34 mouse cellular contexts compared by ENCODE assay signal in genomic region chr4:134344620-134345019, GRCm38 (mm10). TPM values are rescaled to one million over a fixed set of nuclear protein-coding genes. Genes with fewer than 3 reads are reported as not detected.
DNase-seq lines count a peak whose midpoint lies in the region; ATAC-seq and TF ChIP-seq lines count a peak whose summit lies in the region.
"Had no signal": no experiment of that assay in that cellular context is flagged by ENCODE, and none has a peak within 500 bp of the region (broad histone marks: within the 10 kb centered on the region; RNA-seq: fewer than 3 reads in every experiment).

No protein-coding gene starts in this region.

- no peak overlapping the region for H3K4me2 ChIP-seq in kidney, postnatal 0 days (ENCODE audit: low read length)
- no peak overlapping the region for H3K4me2 ChIP-seq in CH12.LX (ENCODE audit: insufficient read depth, low read depth, poor library complexity, severe bottlenecking)
- H3K4me2 ChIP-seq in neural tube, embryonic 15.5 days, result no peak overlapping the region
- H3K4me2 ChIP-seq: embryonic facial prominence, embryonic 12.5 days; forebrain, embryonic 15.5 days; hindbrain, embryonic 15.5 days; liver, embryonic 15.5 days; midbrain, embryonic 13.5 days had no signal

- H3K9me3 ChIP-seq in kidney, postnatal 0 days (replicated peaks; ENCODE audit: low read length), result no peaks in the 10 kb centered on the region
- H3K9me3 ChIP-seq in CH12.LX (replicated peaks; ENCODE audit: low read length), result peaks cover 2% of the 10 kb centered on the region
- H3K9me3 ChIP-seq in neural tube, embryonic 15.5 days (replicated peaks), result no peaks in the 10 kb centered on the region
- H3K9me3 ChIP-seq: embryonic facial prominence, embryonic 12.5 days; forebrain, embryonic 15.5 days; heart, embryonic 13.5 days; hindbrain, embryonic 15.5 days; liver, embryonic 15.5 days; midbrain, embryonic 13.5 days had no signal

- peak; percentile 21; the same call in 1 of the 2 replicates for TF ChIP-seq CTCF in kidney, postnatal 0 days (IDR thresholded peaks at IDR 0.05; ENCODE audit: low read depth)
- peak in 1 of 2 experiments; percentile 47; a peak in 2 of 4 replicates for TF ChIP-seq CTCF in CH12.LX (conservative IDR thresholded peaks at IDR 0.05 in 1 of 2, IDR thresholded peaks at IDR 0.05 in 1 of 2; ENCODE audit: low read depth in 2 of 2, low read length in 2 of 2)
- TF ChIP-seq CTCF in small intestine, adult 2 months (IDR thresholded peaks at IDR 0.05; ENCODE audit: extremely low read depth, insufficient read length, insufficient replicate concordance, low read depth, low read length), result peak; percentile 57; the same call in 1 of the 2 replicates

- no peak overlapping the region for H3K4me3 ChIP-seq in kidney, postnatal 0 days (replicated peaks; ENCODE audit: low read depth, low read length)
- no peak overlapping the region for H3K4me3 ChIP-seq in CH12.LX (replicated peaks in 1 of 3; ENCODE audit: low read depth in 2 of 3, low read length in 2 of 3, poor library complexity in 1 of 3)
- peak overlapping the region; percentile 31; the same call in 1 of the 2 replicates for H3K4me3 ChIP-seq in small intestine, adult 2 months (ENCODE audit: low read depth, low read length)
- H3K4me3 ChIP-seq in neural tube, embryonic 15.5 days (replicated peaks), result no peak overlapping the region
- H3K4me3 ChIP-seq: embryonic facial prominence, embryonic 12.5 days; forebrain, embryonic 15.5 days; heart, embryonic 13.5 days; hindbrain, embryonic 10.5 days; hindbrain, embryonic 15.5 days; liver, embryonic 15.5 days; midbrain, embryonic 13.5 days had no signal

- 57% methylated on average over 3 of the region's 3 CpGs for WGBS in kidney, postnatal 0 days
- WGBS in small intestine, adult 2 months, result 25% methylated on average over 3 of the region's 3 CpGs
- WGBS in neural tube, embryonic 15.5 days, result 53% methylated on average over 3 of the region's 3 CpGs

- in situ Hi-C loops in CH12.LX (cut with MboI; ENCODE audit: low pct_ligation_motif_present, low pct_unique_long_range_greater_than_20kb, low sequenced_read_pairs), result no loop called here

- no peak overlapping the region for H3K27ac ChIP-seq in kidney, postnatal 0 days
- no peak overlapping the region for H3K27ac ChIP-seq in CH12.LX (ENCODE audit: insufficient read depth, low read depth)
- H3K27ac ChIP-seq in small intestine, adult 2 months (ENCODE audit: insufficient read depth, low read depth, low read length), result peak overlapping the region; percentile 32; the same call in 1 of the 2 replicates
- H3K27ac ChIP-seq in neural tube, embryonic 15.5 days (replicated peaks), result no peak overlapping the region
- H3K27ac ChIP-seq: embryonic facial prominence, embryonic 12.5 days; forebrain, embryonic 15.5 days; heart, embryonic 13.5 days; hindbrain, embryonic 10.5 days; hindbrain, embryonic 15.5 days; liver, embryonic 15.5 days; macrophage; midbrain, embryonic 13.5 days had no signal

- TF ChIP-seq EP300 in CH12.LX (IDR thresholded peaks at IDR 0.05; ENCODE audit: low read length), result no peak

- H3K36me3 ChIP-seq in kidney, postnatal 0 days (ENCODE audit: insufficient read depth, low read length), result no peaks in the 10 kb centered on the region
- no peaks in the 10 kb centered on the region for H3K36me3 ChIP-seq in CH12.LX (replicated peaks in 1 of 2; ENCODE audit: control insufficient read depth in 1 of 2, insufficient read depth in 1 of 2, low read length in 1 of 2)
- peaks cover 6% of the 10 kb centered on the region for H3K36me3 ChIP-seq in small intestine, adult 2 months (ENCODE audit: control insufficient read depth, insufficient read depth, low read length)
- no peaks in the 10 kb centered on the region for H3K36me3 ChIP-seq in neural tube, embryonic 15.5 days
- H3K36me3 ChIP-seq: embryonic facial prominence, embryonic 12.5 days; forebrain, embryonic 15.5 days; heart, embryonic 13.5 days; hindbrain, embryonic 10.5 days; hindbrain, embryonic 15.5 days; liver, embryonic 15.5 days; midbrain, embryonic 13.5 days had no signal

- no peaks in the 10 kb centered on the region for H3K79me2 ChIP-seq in CH12.LX (replicated peaks; ENCODE audit: control insufficient read depth, extremely low read depth, insufficient read depth, poor library complexity, severe bottlenecking)

- peaks cover 6% of the 10 kb centered on the region for H3K4me1 ChIP-seq in kidney, postnatal 0 days (replicated peaks; ENCODE audit: insufficient read depth, low read length)
- H3K4me1 ChIP-seq in CH12.LX (ENCODE audit: control insufficient read depth in 1 of 2, insufficient read depth in 2 of 2), result no peaks in the 10 kb centered on the region
- H3K4me1 ChIP-seq in small intestine, adult 2 months (ENCODE audit: control insufficient read depth, insufficient read depth, insufficient read length, low read length), result peaks cover 20% of the 10 kb centered on the region
- H3K4me1 ChIP-seq in neural tube, embryonic 15.5 days, result peaks cover 11% of the 10 kb centered on the region

- no peak overlapping the region for H3K9ac ChIP-seq in kidney, postnatal 0 days (ENCODE audit: low read depth, low read length)
- H3K9ac ChIP-seq in CH12.LX (ENCODE audit: insufficient read depth, low read depth), result no peak overlapping the region
- H3K9ac ChIP-seq in neural tube, embryonic 15.5 days (replicated peaks), result no peak overlapping the region
- H3K9ac ChIP-seq: embryonic facial prominence, embryonic 12.5 days; forebrain, embryonic 15.5 days; hindbrain, embryonic 15.5 days; liver, embryonic 15.5 days; midbrain, embryonic 13.5 days had no signal

- H3K27me3 ChIP-seq in kidney, postnatal 0 days (ENCODE audit: insufficient read depth, low read length), result 0 out of 2 replicates have a peak, but pooled peaks cover 16% of the 10 kb centered on the region
- H3K27me3 ChIP-seq in CH12.LX (replicated peaks), result no peaks in the 10 kb centered on the region
- peaks cover 2% of the 10 kb centered on the region; the same call in 1 of the 2 replicates for H3K27me3 ChIP-seq in small intestine, adult 2 months (ENCODE audit: control insufficient read depth, insufficient read depth, low read length)
- peaks cover 43% of the 10 kb centered on the region for H3K27me3 ChIP-seq in neural tube, embryonic 15.5 days (replicated peaks)

- dilution Hi-C loops in CH12.LX (cut with MboI; ENCODE audit: extremely low pct_ligation_motif_present, extremely low pct_unique_long_range_greater_than_20kb, low sequenced_read_pairs), result no loop called here

- TF ChIP-seq POLR2A in CH12.LX (IDR thresholded peaks at IDR 0.05; ENCODE audit: low read depth, low read length), result no peak
- TF ChIP-seq POLR2A in small intestine, adult 2 months (IDR thresholded peaks at IDR 0.05; ENCODE audit: low read depth, low read length), result no peak; the same call in 1 of the 2 replicates

- TF ChIP-seq RAD21 in CH12.LX (IDR thresholded peaks at IDR 0.05; ENCODE audit: low read depth, low read length), result no peak; the same call in none of the 2 replicates

- no peak for ATAC-seq in kidney, postnatal 0 days (replicated peaks; ENCODE audit: low FRiP score, low read depth)
- ATAC-seq in neural tube, embryonic 15.5 days (ENCODE audit: low FRiP score), result no peak
- ATAC-seq: activated CD4-positive, CD25-positive, alpha-beta regulatory T cell, adult 4 months; forebrain, embryonic 15.5 days; inflammation-experienced regulatory T-cells, adult 6 months; midbrain, embryonic 13.5 days had no signal

- no peak for DNase-seq in kidney, postnatal 0 days (ENCODE audit: low spot score)
- no peak for DNase-seq in kidney, postnatal 4 days
- DNase-seq in 416B (ENCODE audit: low read depth) (peak; percentile 54), CH12.LX (ENCODE audit: extremely low read depth) (no peak)
- no peak for DNase-seq in embryo, embryonic 10 days (ENCODE audit: low spot score)
- DNase-seq: adrenal gland, adult 2 months; adrenal gland, postnatal 36 days; cerebellum, adult 18-20 months; cerebellum, postnatal 36 days; embryo, embryonic 11 days; heart, postnatal 10 days; kidney, adult 2 months; layer of hippocampus, adult 9-11 months; liver; right cerebral cortex, postnatal 25 days; spleen, adult 18-20 months; thymus, adult 18-20 months; thymus, postnatal 36 days had no signal

RNA-seq across cellular contexts. Expression of gene Slc30a2, which starts 1.6 kb away (rescaled TPM):
- 0.48 and 0.82 TPM in 2 replicates for polyA plus RNA-seq in kidney, postnatal 0 days (2015; fragmentation: Nextera tagmentation; extraction: Ambion mirVana)
- total RNA-seq in CH12.LX (2012; rRNA removed) (8.9 and 9.7 TPM in 2 replicates), CH12.LX (2014; rRNA removed) (4.5 and 5.1 TPM in 2 replicates)
- 22.4 and 23.6 TPM in 2 replicates for polyA plus RNA-seq in CH12.LX (2012; ENCODE audit: insufficient read length, low read depth)
- polyA plus RNA-seq in small intestine, adult 2 months (2012; rRNA removed), result 25.8 and 57.1 TPM in 2 replicates
- polyA plus RNA-seq in neural tube, embryonic 15.5 days (2015; fragmentation: Nextera tagmentation; extraction: Ambion mirVana), result 0.14 and 0.20 TPM in 2 replicates
- total RNA-seq: megakaryocyte-erythroid progenitor cell, adult 5-6 weeks; neutrophil, adult 5-6 weeks had no signal
- polyA plus RNA-seq: C2C12; limb, embryonic 11.5 days; macrophage had no signal

RNA-seq across cellular contexts. Expression of gene Trim63, which starts 29.7 kb away (rescaled TPM):
- polyA plus RNA-seq in kidney, postnatal 0 days (2015; fragmentation: Nextera tagmentation; extraction: Ambion mirVana), result 2.4 and 2.7 TPM in 2 replicates
- total RNA-seq in CH12.LX (2012; rRNA removed) (0.25 TPM in 1 of 2 replicates, not detected in the other), CH12.LX (2014; rRNA removed) (0.16 TPM in 1 of 2 replicates, not detected in the other)
- 0.38 and 0.49 TPM in 2 replicates for polyA plus RNA-seq in CH12.LX (2012; ENCODE audit: insufficient read length, low read depth)
- 0.46 TPM in 1 of 2 replicates, not detected in the other for polyA plus RNA-seq in small intestine, adult 2 months (2012; rRNA removed)
- 1.2 and 1.4 TPM in 2 replicates for polyA plus RNA-seq in neural tube, embryonic 15.5 days (2015; fragmentation: Nextera tagmentation; extraction: Ambion mirVana)
- total RNA-seq: adrenal gland, adult 2 months; adrenal gland, postnatal 36 days; megakaryocyte-erythroid progenitor cell, adult 5-6 weeks; neutrophil, adult 5-6 weeks had no signal
- polyA plus RNA-seq: activated CD4-positive, CD25-positive, alpha-beta regulatory T cell, adult 4 months; inflammation-experienced regulatory T-cells, adult 6 months; macrophage had no signal

RNA-seq across cellular contexts. Expression of gene Extl1, which starts 39.0 kb away (rescaled TPM):
- polyA plus RNA-seq in kidney, postnatal 0 days (2015; fragmentation: Nextera tagmentation; extraction: Ambion mirVana), result 0.70 and 0.86 TPM in 2 replicates
- total RNA-seq in CH12.LX (2012; rRNA removed), result 1.0 and 4.5 TPM in 2 replicates
- total RNA-seq in CH12.LX (2014; rRNA removed), result 0.36 and 0.54 TPM in 2 replicates
- 1.6 TPM in 2 replicates for polyA plus RNA-seq in CH12.LX (2012; ENCODE audit: insufficient read length, low read depth)
- 1.5 and 1.7 TPM in 2 replicates for polyA plus RNA-seq in small intestine, adult 2 months (2012; rRNA removed)
- 0.75 and 1.2 TPM in 2 replicates for polyA plus RNA-seq in neural tube, embryonic 15.5 days (2015; fragmentation: Nextera tagmentation; extraction: Ambion mirVana)
- total RNA-seq: megakaryocyte-erythroid progenitor cell, adult 5-6 weeks had no signal

RNA-seq across cellular contexts. Expression of gene Pafah2, which starts 51.5 kb away (rescaled TPM):
- 22.7 and 24.4 TPM in 2 replicates for polyA plus RNA-seq in kidney, postnatal 0 days (2015; fragmentation: Nextera tagmentation; extraction: Ambion mirVana)
- total RNA-seq in CH12.LX (2012; rRNA removed), result 10.5 and 10.7 TPM in 2 replicates
- total RNA-seq in CH12.LX (2014; rRNA removed), result 8.9 and 10.6 TPM in 2 replicates
- polyA plus RNA-seq in CH12.LX (2012; ENCODE audit: insufficient read length, low read depth), result 9.1 and 10.4 TPM in 2 replicates
- 12.9 and 20.5 TPM in 2 replicates for polyA plus RNA-seq in small intestine, adult 2 months (2012; rRNA removed)
- polyA plus RNA-seq in neural tube, embryonic 15.5 days (2015; fragmentation: Nextera tagmentation; extraction: Ambion mirVana), result 7.5 and 8.9 TPM in 2 replicates

RNA-seq across cellular contexts. Expression of gene Pdik1l, which starts 56.9 kb away (rescaled TPM):
- 12.5 and 14.1 TPM in 2 replicates for polyA plus RNA-seq in kidney, postnatal 0 days (2015; fragmentation: Nextera tagmentation; extraction: Ambion mirVana)
- total RNA-seq in CH12.LX (2012; rRNA removed), result 14.6 and 16.1 TPM in 2 replicates
- 13.7 and 14.8 TPM in 2 replicates for total RNA-seq in CH12.LX (2014; rRNA removed)
- polyA plus RNA-seq in CH12.LX (2012; ENCODE audit: insufficient read length, low read depth), result 12.1 and 15.6 TPM in 2 replicates
- 1.4 and 1.6 TPM in 2 replicates for polyA plus RNA-seq in small intestine, adult 2 months (2012; rRNA removed)
- polyA plus RNA-seq in neural tube, embryonic 15.5 days (2015; fragmentation: Nextera tagmentation; extraction: Ambion mirVana), result 32.1 and 33.9 TPM in 2 replicates

Comparison
In these comparisons a context has a peak if more than half of its experiments do, and no peak if none do; other contexts are left out.
1. RNA of gene Slc30a2, which starts 1.6 kb away (polyA plus RNA-seq): 25.8 to 57.1 TPM in small intestine, adult 2 months and 22.4 to 23.6 TPM in CH12.LX; 0.48 to 0.82 TPM in kidney, postnatal 0 days and 0.14 to 0.20 TPM in neural tube, embryonic 15.5 days; every median in the first group is over 10 times any median in the second.